Mouse (Mus musculus) skeletal muscle tissue, adult 2 months (tissue): ENCODE measurements around the gene Slc22a5.

Source experiments
- DNase-seq: peaks from one replicate; pipeline ENCODE4 v3.0.0-alpha.2; 2012; ENCODE audit warnings: low read depth, low spot score

Slc22a5 gene

DNA sequence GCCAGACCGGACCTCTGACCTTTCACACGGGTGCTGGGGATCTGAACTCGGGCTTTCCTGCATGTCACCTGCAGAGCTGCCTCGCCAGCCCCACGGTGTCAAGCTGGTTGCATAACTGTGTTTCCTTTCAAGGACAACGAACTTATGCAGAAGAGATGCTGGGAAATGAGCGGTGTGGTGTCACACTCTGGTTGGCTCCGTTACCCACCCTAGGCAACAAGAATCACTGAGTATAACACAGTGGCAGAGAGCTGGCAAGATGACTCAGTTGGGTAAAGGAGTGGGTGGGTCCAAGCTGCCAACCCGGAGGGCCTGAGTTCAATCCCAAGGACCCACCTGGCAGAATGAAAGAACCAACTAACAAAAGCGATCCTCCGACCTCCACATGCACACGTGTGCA, 49.9 kb downstream of the Slc22a5 start:
- no peak for DNase-seq

DNA sequence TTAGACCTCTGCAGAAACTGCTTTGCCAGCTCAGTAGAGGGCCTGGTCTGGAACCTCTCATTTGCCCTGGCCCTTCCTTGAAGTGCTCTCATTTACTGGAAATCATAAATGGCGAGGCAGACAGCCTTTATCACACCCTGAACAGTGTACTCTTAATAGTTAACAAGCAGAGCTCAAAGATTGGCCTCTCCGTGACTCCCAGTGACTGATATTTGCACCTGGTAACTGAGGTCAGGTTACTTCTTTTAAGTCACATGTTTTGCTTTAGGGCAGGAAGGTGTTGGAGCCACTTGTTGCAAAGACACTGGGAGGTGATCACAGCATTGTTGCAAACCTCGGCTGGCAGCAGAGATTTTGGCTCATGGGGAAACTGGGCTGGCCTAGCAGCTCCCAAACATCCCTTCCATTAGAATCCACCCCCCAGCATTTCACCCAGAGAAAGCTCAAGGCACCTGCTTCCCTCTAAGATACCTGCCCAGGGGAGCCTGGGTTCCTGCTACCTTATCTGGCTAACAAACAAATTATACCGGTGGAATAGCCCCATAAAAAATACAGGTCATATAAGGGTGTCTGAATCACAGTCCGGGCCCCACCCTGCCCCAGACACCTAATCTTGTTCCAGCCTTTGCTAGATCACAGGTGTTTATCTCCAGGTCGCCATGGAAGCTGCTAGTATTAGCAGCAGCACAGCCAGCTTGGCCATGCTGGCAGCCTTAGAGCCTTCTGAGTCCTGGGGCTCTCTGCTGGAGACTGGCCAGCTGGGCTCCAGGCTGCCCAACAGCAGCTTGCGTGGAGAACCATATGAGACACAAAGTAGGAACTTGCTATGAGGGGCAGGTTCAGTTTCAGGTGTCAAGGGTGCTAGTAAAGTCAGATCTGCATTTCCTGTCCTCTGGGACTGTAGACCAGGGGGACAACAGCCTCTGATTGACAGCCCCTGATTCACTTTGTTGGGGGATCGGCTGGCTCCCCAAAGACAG, 51.5 kb downstream of the Slc22a5 start:
- DNase-seq = peak; percentile 42

DNA sequence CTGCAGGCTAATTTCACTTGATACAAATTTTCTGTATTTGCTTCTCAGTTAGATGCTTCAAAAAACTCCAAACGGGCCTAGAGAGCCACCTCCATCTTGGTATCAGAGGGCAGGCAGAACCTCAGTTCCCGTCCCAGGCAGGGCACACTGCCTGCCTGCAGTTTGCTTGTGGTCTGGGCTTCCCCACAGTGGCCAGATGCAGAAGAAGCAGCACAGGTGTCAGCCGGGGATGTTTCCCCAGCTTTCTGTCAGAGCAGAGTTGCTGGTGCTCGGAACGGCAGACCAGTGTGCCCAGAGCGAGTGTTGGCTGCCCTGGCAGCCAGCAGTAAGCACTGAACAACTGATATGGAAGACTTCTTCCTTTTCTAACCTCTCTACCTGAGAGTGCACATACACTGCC, 52.3 kb downstream of the Slc22a5 start:
- DNase-seq = no peak

- no peak for DNase-seq
These were observed 53.7 kb downstream of the Slc22a5 start for GRCm38 (mm10) chr11:53837731-53838130.

DNA sequence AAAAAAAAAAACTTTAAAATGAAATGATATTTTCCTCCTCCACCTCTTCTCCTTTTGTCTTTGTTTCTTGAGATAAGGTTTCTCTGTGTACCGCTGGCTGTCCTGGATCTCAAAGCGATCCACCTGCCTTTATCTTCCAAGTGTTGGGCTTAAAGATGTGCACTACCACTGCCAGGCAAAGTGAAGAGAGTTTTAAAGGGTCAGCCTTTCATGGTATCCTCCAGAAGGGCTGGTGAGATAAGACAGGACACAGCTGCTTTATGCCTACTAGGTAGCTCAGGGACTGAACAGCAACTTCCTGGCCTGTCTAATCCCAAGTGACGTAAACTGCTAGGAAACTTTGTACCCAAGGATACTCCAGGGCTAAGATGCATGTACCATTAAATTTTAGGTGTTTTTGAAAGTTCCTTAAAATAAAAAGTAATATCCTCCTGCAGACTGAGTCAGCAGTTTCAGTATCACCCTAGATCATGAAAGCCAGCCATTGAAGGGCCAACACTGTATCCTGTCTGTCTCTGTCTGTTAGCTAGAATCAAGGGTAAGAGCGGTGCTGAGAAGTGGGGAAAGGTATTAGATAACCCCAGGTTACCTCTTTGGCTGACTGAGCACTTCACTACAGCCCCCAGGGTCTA, 56.0 kb downstream of the Slc22a5 start:
- DNase-seq = no peak

DNA sequence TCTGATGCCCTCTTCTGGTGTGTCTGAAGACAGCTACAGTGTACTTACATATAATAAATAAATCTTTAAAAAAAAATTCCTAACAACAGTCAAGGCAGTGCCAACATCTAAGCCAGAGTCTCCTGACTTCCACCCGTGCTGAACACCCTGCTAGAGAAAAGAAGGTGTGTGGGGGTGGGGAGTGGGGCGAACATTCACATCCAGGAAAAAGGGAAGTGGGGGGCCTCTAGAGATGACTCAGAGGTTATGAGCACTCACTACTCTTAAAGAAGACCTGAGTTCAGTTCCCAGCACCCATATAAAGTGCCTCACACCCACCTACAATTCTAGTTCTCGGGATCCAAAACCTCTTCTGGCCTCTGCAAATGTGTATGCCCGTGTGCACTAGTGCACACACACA, 66.1 kb downstream of the Slc22a5 start:
- no peak for DNase-seq

DNA sequence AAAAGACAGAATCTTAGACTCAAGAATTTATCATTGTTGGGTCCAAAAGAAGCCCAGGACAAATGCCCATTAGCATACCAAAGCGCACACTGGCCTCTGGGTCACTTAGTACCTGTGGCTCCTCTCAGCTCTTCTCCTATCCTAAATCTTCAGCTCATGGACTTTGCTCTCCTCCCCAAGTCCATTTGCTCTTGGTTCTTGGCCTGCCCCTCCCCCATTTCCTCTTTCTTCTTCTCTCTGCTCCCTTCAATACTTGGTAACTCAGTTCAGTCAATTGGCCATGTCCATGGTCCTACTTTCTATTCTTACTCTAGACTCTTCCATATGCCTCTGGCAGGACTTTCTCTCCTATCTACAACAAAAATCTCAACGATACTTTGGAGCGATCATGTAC, 69.5 kb downstream of the Slc22a5 start:
- no peak for DNase-seq

DNA sequence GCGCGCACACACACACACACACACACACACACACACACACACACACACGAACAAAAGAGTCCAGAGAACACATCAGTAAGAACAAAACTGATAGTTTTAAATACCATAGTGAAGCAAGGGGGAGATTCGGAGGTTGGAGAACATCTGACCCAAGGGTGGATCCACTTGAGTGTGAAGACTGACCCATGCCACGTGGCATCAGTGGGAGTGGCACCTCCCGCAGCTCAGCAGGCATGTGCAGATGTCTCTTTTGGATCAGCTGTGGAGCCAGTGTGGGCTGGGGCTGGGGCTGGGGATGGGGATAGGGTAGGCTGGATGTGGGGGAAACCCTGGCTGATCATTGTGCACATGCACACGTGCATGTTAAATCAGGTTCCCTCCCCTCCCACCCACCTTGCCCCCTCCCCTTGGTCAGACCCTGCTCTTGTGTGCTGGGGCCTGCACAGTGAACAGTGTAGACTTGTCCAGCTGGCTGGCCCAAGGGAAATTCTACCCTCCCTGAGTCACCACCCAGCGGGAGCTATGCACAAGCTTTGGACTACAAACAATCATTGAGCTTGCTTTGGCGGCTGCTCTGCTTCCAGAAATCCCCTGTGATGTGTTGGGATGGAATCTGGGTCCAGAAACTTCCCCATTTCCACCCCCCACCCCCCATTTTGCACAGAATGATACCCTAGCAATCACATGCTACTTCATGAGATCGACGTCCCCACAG, 70.1 kb downstream of the Slc22a5 start:
- DNase-seq = no peak

DNA sequence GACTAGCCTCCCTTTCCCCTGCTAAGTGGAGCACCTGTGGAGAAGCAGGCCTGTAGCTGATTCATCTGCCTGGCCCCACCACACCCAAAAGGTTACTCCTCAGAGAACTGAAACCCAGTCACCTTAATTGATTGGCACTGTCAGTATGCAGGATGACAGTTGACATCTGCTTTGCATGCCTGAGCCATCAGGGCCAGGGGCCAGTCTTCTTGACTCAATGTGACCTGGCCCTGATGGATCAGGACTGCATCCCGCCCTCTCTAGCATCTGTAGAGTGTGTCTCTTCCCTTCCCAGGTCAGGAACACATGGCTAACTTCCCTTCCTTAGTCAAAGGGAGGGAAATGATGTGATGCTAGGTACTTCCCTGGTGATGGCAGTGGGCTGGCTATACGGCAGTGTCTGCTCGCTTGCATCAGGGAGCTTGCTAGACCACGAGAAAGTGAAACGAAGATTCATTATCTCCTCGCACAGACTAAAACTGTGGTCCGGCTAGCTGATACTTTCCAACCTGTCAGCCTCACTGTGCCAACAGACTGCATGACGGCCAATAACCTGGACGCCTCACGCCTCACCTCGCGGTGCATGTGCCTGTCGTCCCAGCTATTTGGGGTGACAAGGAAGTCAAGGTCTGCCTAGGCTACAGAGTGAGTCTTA, 70.8 kb downstream of the Slc22a5 start:
- no peak for DNase-seq

DNA sequence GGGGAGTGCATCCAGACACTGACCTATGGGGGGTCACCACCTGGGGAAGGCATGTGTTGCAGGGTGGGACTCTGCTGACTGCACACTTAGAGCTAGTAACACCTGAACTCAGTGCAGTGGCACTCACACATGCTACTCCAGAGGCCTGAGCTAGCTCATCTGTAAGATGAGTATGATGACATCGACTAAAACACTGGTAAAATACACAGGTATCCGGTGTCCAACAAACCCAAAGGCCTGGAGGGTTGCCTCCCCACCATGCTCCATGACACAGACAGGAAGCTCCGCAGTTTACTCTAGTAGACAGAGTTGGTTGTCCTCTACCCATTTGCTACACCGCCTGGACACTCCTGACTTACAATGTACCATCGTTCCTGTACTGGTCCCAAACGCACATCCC, 71.9 kb downstream of the Slc22a5 start:
- no peak for DNase-seq

- DNase-seq = no peak
These were observed 72.7 kb downstream of the Slc22a5 start for GRCm38 (mm10) chr11:53818794-53819193.

DNA sequence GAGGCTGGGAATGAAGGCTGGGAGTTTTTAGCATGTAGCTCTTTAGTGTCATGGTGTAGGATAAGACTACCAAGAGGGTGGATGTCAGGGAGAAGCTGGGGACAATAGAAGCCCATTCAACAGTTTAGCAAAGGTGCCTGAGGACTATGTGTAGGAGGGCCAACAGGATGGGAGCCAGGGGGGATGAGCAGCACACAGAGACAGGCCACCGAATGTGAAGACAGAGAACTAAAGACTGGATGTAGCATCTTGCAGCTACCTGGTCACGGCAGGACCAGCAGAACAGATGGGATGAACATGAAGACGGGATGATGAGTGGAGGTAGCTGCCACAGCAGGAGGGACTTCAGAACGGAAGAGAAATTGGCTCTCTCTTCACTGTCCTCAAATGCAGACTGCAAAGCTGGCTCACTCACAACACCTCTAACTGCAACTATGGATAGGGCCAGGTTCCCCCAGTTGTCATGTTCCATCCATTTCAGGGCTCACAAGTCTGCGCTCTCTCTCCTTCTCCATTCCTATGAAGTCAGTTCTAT, 74.6 kb downstream of the Slc22a5 start:
- no peak for DNase-seq

DNA sequence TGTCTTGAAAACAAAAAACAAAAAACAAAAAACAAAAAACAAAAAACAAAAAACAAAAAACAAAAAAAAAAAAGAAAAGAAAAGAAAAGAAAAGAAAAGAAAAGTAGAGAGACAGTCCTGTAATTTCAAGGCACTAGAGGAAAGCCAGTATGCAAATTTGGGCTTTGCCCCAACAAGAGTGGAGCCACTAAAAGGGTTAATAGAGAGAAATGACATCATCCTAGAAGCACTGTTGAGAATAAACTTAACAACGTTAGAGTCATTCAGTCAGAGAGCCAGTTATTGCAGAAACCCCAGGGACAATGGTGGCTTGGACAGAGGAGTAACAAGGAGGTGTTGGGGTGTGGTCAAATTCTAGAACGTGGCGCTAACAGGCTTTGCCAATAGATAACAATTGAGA, 76.7 kb downstream of the Slc22a5 start:
- DNase-seq = no peak
